Mouse (Mus musculus): ENCODE results near the gene Lrsam1. TPM values are rescaled to one million over a fixed set of nuclear protein-coding genes. Genes with fewer than 3 reads are reported as not detected.

The Lrsam1 gene
- total and polyA plus RNA-seq, 2 experiments from 2014 or later: 25.3 to 37.3 TPM

GRCm38 (mm10) chr2:32912210-32912804 is 49.1 kb downstream of the Lrsam1 start:
- Histone ChIP-seq H3K9ac (replicated peaks; ENCODE audit: low read length, poor library complexity, severe bottlenecking) (no peak overlapping the region), H3K4me1 (ENCODE audit: insufficient read depth, low read length) (no peaks in the 10 kb centered on the region), H3K9me3 (ENCODE audit: low read length) (no peaks in the 10 kb centered on the region), H3K36me3 (ENCODE audit: insufficient read depth, low read length) (peaks cover 18% of the 10 kb centered on the region), H3K4me3 (ENCODE audit: low read depth, low read length) (no peak overlapping the region), H3K4me2 (ENCODE audit: low read depth, low read length, poor library complexity, severe bottlenecking) (no peak overlapping the region), H3K27ac (ENCODE audit: low read depth, low read length) (no peak overlapping the region), H3K27me3 (ENCODE audit: insufficient read depth, low read length) (no peaks in the 10 kb centered on the region)
- WGBS: 31% methylated on average over 19 of the region's 19 CpGs
- DNase-seq (ENCODE audit: low spot score): peak; percentile 94
- peak; percentile 100 for TF ChIP-seq CTCF (IDR thresholded peaks at IDR 0.05)
- ATAC-seq (ENCODE audit: low FRiP score): peak; percentile 35; the same call in 1 of the 2 replicates

- no peak for ATAC-seq (ENCODE audit: low FRiP score)
- Histone ChIP-seq H3K9ac (replicated peaks; ENCODE audit: low read length, poor library complexity, severe bottlenecking) (no peak overlapping the region), H3K9me3 (ENCODE audit: low read length) (no peaks in the 10 kb centered on the region), H3K36me3 (ENCODE audit: insufficient read depth, low read length) (peaks cover 18% of the 10 kb centered on the region), H3K27me3 (ENCODE audit: insufficient read depth, low read length) (no peaks in the 10 kb centered on the region), H3K4me1 (ENCODE audit: insufficient read depth, low read length) (no peaks in the 10 kb centered on the region), H3K4me3 (ENCODE audit: low read depth, low read length) (no peak overlapping the region), H3K27ac (ENCODE audit: low read depth, low read length) (no peak overlapping the region), H3K4me2 (ENCODE audit: low read depth, low read length, poor library complexity, severe bottlenecking) (no peak overlapping the region)
- WGBS: 83% methylated on average over 7 of the region's 7 CpGs
- TF ChIP-seq CTCF (IDR thresholded peaks at IDR 0.05): no peak
- DNase-seq (ENCODE audit: low spot score): no peak
These were observed 49.7 kb downstream of the Lrsam1 start for GRCm38 (mm10) chr2:32911639-32912182.

DNA sequence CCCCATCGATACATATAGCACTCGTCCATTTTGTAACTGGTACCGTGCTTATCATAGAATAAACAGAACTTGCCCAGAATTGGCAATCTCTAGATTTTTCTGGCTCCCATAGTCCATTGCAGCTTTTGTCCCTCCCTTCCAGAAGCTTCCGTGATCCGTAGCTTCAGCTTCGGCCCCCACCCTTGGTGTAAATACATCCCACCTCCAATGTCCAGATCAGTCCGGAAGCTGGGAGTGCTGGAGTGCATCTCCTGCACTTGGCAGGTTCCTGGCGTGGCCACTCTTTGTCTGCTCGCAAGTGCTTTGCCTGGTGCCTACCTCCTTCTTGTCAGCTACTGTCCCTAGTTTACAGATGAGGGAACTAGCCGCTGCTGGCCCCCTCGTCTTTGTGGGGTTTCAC is 52.6 kb downstream of the Lrsam1 start:
- no peak for DNase-seq (ENCODE audit: low spot score)
- H3K9ac ChIP-seq (replicated peaks; ENCODE audit: low read length, poor library complexity, severe bottlenecking): no peak overlapping the region
- ATAC-seq (ENCODE audit: low FRiP score): no peak

GRCm38 (mm10) chr2:32908272-32908671 is 53.1 kb downstream of the Lrsam1 start:
- Histone ChIP-seq H3K4me1 (ENCODE audit: insufficient read depth, low read length) (0 out of 2 replicates have a peak, but pooled peaks cover 3% of the 10 kb centered on the region), H3K9me3 (ENCODE audit: low read length) (no peaks in the 10 kb centered on the region), H3K4me3 (ENCODE audit: low read depth, low read length) (no peak overlapping the region), H3K27ac (ENCODE audit: low read depth, low read length) (peak overlapping the region; percentile 51), H3K36me3 (ENCODE audit: insufficient read depth, low read length) (peaks cover 15% of the 10 kb centered on the region), H3K9ac (replicated peaks; ENCODE audit: low read length, poor library complexity, severe bottlenecking) (0 out of 2 replicates have a peak overlapping the region, but pooled peaks have one; percentile 29), H3K27me3 (ENCODE audit: insufficient read depth, low read length) (no peaks in the 10 kb centered on the region), H3K4me2 (ENCODE audit: low read depth, low read length, poor library complexity, severe bottlenecking) (no peak overlapping the region)
- TF ChIP-seq CTCF (IDR thresholded peaks at IDR 0.05): no peak
- DNase-seq (ENCODE audit: low spot score): peak; percentile 82
- 17% methylated on average over 6 of the region's 6 CpGs for WGBS
- ATAC-seq (ENCODE audit: low FRiP score): no peak; the same call in 1 of the 2 replicates

More for the DNA sequence above, 52.6 kb downstream of the Lrsam1 start:
- H3K9me3 ChIP-seq (ENCODE audit: low read length): no peaks in the 10 kb centered on the region
- no peak for TF ChIP-seq CTCF (IDR thresholded peaks at IDR 0.05)
- H3K4me2 ChIP-seq (ENCODE audit: low read depth, low read length, poor library complexity, severe bottlenecking): no peak overlapping the region
- H3K27ac ChIP-seq (ENCODE audit: low read depth, low read length): peak overlapping the region; percentile 51; the same call in 1 of the 2 replicates
- H3K4me1 ChIP-seq (ENCODE audit: insufficient read depth, low read length): 0 out of 2 replicates have a peak, but pooled peaks cover 2% of the 10 kb centered on the region
- H3K36me3 ChIP-seq (ENCODE audit: insufficient read depth, low read length): peaks cover 18% of the 10 kb centered on the region
- H3K4me3 ChIP-seq (ENCODE audit: low read depth, low read length): no peak overlapping the region
- H3K27me3 ChIP-seq (ENCODE audit: insufficient read depth, low read length): no peaks in the 10 kb centered on the region
- WGBS: 29% methylated on average over 11 of the region's 11 CpGs

- Histone ChIP-seq H3K9me3 (ENCODE audit: low read length) (no peaks in the 10 kb centered on the region), H3K9ac (replicated peaks; ENCODE audit: low read length, poor library complexity, severe bottlenecking) (no peak overlapping the region), H3K36me3 (ENCODE audit: insufficient read depth, low read length) (peaks cover 15% of the 10 kb centered on the region), H3K27ac (ENCODE audit: low read depth, low read length) (peak overlapping the region; percentile 26; the same call in 1 of the 2 replicates), H3K4me1 (ENCODE audit: insufficient read depth, low read length) (0 out of 2 replicates have a peak, but pooled peaks cover 3% of the 10 kb centered on the region), H3K27me3 (ENCODE audit: insufficient read depth, low read length) (no peaks in the 10 kb centered on the region), H3K4me2 (ENCODE audit: low read depth, low read length, poor library complexity, severe bottlenecking) (no peak overlapping the region), H3K4me3 (ENCODE audit: low read depth, low read length) (no peak overlapping the region)
- DNase-seq (ENCODE audit: low spot score) (no peak), ATAC-seq (ENCODE audit: low FRiP score) (no peak)
- TF ChIP-seq CTCF (IDR thresholded peaks at IDR 0.05): no peak
- 56% methylated on average over 8 of the region's 8 CpGs for WGBS
These were observed 54.0 kb downstream of the Lrsam1 start for GRCm38 (mm10) chr2:32907442-32907841.

- no peaks in the 10 kb centered on the region for H3K27me3 ChIP-seq (ENCODE audit: insufficient read depth, low read length)
These were observed 56.1 kb downstream of the Lrsam1 start for GRCm38 (mm10) chr2:32905297-32905696.

More at GRCm38 (mm10) chr2:32905297-32905696, 56.1 kb downstream of the Lrsam1 start:
- 84% methylated on average over 8 of the region's 8 CpGs for WGBS
- Histone ChIP-seq H3K4me1 (ENCODE audit: insufficient read depth, low read length) (0 out of 2 replicates have a peak, but pooled peaks cover 3% of the 10 kb centered on the region), H3K4me3 (ENCODE audit: low read depth, low read length) (no peak overlapping the region), H3K9ac (replicated peaks; ENCODE audit: low read length, poor library complexity, severe bottlenecking) (no peak overlapping the region), H3K4me2 (ENCODE audit: low read depth, low read length, poor library complexity, severe bottlenecking) (no peak overlapping the region), H3K27ac (ENCODE audit: low read depth, low read length) (no peak overlapping the region), H3K36me3 (ENCODE audit: insufficient read depth, low read length) (peaks cover 4% of the 10 kb centered on the region; the same call in 1 of the 2 replicates), H3K9me3 (ENCODE audit: low read length) (no peaks in the 10 kb centered on the region)
- DNase-seq (ENCODE audit: low spot score) (no peak), ATAC-seq (ENCODE audit: low FRiP score) (no peak)
- no peak for TF ChIP-seq CTCF (IDR thresholded peaks at IDR 0.05)
